Mouse (Mus musculus): ENCODE measurements around the gene Rasgef1b.

Rasgef1b gene

DNA sequence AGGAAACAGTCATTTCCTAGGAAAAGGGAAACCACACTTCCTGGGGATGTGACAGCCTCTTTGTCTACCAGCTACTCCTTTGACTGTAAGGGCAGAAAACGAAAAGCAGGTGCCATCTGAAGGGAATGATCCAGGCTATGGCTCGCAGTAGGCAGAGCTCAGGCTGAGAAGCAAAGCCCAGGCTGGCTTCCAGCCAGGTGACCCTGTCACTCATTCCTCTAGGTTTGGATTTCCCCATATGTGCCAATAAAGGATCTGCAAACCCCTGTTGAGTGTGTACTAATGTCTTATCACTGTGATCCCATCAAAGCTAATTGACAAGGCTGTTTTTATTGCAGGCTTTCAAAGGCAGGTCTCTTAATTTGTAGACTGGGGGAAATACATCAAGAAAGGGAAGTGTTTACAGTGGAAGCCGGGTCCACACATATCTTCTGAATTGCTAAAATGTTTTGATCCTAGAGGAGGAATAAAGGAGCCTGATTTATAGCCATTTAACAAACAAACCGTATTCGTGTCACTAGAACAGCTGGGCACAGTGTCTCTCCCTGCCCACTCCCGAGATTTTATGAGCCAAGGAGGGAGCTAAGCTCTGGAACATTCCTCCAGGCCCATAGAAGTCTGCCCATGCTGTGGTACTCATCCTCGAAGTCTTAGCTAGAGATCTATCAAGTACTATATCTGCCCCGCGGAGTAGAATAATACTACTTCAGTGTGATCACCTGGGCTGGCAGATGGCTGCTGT is 449.7 kb downstream of the Rasgef1b start:
- no peak for DNase-seq

DNA sequence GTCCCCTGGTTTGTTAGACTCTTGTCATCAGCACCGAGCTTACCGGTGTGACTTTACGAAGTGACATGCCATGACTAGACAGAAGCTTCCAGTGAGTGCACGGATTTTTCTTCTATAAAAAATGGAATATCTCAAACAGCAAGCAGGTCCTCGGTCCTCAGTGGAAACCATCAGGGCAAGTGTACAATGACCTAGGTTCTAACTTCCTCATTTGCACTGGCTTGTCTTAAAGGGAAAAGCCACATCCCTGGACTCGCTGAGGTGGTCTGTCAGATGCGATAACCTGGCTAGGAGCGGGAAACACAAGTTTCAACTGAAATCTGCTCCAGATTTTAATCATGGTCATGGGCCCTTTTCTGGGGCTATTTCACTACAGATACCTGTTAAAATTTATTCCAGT is 450.5 kb downstream of the Rasgef1b start:
- DNase-seq: no peak

- no peak for DNase-seq
Observed at GRCm38 (mm10) chr5:99277536-99277935, 451.3 kb downstream of the Rasgef1b start.

DNA sequence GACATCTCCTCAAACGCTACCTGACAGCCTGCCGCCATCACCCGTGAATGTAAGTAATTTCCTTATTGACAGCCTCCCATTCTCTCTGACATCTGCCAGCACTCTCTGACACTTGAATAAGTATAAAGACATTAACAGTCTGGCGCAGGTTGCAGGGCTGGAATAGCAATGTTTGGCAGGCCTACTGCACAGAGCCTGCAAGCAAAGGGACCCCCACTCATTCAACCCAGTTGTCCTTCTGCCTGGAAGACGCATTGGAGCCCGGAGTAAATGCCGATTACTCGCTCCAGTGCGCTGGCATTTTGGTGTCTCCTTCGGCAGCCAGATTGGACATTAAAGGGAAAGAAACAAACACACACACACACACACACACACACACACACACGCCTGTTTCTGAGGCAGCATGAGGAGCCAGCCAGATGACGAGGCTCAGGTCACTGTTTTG is 454.7 kb downstream of the Rasgef1b start:
- no peak for DNase-seq

- DNase-seq: no peak
Observed at GRCm38 (mm10) chr5:99271531-99271930, 457.3 kb downstream of the Rasgef1b start.

- DNase-seq: peak; percentile 67
Observed at GRCm38 (mm10) chr5:99269131-99269530, 459.7 kb downstream of the Rasgef1b start.

DNA sequence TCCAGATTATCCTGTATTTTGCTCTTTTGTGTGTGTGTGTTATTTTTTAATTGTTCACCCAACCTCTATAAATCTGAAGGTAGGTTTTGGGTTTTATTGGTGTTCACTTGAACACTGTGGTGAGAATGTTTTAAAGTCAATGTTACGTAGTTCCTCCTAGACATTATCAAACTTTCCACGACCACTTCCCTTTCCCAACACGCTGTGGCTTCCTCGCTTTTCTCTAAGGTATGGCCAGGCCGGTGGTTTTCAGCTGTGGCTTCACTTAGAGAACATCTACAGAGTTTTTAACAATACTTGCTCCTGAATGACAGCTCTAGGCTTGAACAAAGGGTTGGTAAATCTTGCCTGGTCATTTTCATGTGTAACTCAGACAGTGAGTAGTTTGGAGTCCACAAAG is 461.5 kb downstream of the Rasgef1b start:
- no peak for DNase-seq

DNA sequence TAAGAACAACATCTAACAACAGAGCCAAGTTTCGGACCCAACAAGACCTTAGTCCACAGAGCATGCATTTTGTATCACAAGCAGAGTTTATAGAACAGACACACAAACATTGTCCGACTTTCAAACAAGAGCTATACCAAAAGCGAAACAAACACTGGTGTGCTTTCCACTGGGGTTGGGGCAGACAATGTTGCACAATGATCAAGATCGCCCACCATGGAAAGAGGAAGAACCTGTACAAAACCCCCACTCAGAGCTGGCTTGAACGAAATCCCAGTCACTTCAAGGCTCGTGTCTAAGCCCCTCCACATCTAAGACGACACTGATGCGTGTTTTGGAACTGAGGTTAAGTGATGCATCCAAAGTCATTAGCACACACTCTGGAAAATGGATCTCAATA is 462.6 kb downstream of the Rasgef1b start:
- DNase-seq: no peak

DNA sequence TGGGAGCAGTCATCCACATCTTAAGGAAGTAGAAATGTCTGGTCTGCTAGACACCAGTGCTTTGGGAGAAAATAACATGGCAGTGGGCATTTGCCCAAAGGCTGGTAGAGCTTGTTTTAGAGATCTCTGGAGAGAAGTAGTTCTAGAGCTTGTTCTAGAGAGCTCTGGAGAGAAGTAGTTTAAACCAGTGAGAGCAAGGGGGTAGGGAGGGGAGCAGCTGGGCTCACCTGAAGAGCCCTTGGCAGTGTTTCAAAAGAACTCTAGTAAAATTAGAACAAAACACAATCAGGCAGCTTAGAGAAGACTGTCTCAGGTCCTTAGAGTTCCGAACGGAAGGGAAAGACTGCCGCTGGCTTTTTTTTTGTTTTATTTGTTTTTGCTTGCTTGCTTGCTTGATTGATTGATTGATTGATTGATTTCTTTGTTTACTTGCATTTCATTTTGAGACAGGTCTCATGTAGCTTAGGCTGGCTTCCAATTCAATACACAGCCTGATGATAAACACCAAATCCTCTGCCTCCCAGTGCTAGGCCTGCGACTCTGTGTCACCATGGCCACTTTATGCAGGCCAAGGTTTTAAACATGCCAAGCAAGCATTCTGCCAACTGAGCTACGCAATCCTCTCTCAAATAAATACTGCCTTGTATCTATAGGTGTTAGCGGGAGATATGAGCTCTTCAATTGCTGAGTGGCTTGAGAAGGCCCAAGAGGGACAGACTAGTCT is 466.5 kb downstream of the Rasgef1b start:
- no peak for DNase-seq

DNA sequence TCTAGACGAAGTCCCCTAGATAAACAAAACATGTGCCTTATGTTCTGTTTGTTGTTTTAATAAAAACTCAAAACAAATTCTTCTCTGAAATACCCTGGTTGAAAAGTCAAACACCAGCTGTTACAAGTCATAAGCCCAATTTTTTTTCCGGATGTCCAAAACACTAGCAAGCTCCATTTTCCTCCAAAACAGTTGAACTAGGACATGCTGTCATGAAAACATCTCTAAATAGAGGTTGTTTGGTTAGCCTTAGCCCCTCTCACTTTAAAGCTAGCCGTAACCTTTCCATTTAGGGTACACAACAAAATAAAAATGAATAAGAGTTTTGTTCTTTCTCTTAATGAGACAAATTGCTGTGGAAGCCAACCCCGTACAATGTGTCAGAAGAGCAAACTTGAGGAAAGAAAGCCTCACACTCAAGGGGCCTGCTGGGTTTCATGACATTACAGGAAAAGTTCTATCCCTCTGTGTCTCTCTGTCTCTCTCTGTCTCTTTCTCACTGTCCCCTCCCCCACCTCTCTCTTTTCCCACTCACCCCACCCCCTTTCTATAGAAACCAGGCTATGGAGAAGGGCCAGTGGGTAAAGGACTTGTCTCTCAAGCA is 467.6 kb downstream of the Rasgef1b start:
- peak; percentile 31 for DNase-seq

DNA sequence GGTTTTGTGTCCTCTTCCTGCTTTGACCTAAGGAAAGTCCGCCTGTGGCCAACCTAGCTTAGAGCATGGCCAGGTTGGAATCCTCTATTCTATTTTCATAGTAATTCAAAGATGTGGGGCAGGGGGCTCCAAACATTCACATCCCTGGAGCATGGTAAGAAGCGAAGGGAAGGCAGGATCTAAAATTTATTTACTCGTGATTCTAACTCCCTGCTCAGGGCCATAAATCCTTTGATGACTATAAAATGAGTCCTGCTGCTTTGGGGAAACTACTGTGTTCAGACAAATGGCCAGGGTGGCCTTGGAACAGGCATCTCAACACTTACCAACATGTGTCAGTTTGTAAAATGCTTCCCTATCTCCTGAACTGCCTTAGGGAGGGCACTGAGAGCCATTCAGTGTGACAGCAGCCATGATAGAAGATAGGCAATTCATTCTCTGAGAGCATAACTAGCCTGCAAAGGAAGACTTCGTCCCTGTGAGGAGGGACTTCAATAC is 470.8 kb downstream of the Rasgef1b start:
- no peak for DNase-seq

- DNase-seq: peak; percentile 95
Observed at GRCm38 (mm10) chr5:99252203-99253135, 476.4 kb downstream of the Rasgef1b start.

- DNase-seq: no peak
Observed at GRCm38 (mm10) chr5:99251379-99252202, 477.3 kb downstream of the Rasgef1b start.

DNA sequence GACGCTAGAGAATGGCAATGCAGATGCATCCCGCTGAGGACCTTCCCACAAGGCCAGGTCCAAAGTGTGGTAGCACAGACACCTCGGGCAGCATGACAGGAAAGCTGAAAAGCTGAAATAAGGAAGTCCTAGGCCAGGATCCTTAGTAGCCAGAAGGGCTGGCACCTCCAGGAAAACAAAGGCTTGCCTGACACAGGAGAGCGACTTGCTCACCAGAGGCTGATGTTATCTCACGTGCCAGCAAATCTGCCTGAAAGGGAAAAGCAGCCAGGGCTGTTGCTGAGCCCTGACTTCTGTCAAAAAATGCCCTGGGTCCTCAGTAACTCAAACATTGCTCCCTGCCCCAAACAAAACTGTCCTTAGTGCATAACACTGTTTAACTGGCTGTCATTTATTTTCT is 478.0 kb downstream of the Rasgef1b start:
- DNase-seq: no peak

DNA sequence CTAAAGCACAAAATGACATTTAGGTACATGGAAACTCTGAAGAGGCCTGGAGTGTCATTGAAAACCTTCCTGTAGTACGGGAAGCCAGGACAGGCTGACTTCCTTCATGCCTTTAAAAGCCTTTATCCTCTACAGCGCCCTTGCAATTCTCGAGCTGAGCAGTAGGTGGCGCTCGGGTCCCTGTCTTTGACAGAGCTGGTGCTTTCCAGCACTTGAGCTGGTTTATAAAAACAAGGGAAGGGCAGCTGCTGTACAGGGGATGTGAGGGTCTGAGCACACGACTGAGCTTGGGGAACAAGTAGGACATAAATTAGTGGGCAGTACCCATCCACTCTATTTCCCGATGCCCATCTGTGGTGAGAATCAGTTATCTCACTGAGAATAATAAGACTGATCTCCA is 480.4 kb downstream of the Rasgef1b start:
- DNase-seq: peak; percentile 98

DNA sequence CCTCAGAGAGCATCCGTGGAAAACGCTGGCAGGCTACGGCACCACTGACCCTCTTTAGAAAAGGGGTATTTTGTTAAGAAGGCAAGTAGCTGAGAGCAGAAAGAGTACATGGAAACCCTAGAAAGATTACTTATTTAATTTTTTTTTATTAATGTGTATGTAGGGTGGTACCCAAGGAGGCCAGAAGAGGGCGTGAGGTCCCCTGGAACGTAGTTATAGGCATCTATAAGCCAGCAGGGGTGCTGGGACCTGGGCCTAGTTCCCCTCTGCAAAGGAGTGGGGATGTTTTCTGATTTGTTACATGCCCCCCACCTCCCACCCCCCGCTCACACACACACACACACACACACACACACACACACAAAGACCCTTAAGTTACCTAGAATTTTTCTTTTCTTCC is 480.9 kb downstream of the Rasgef1b start:
- no peak for DNase-seq

GRCm38 (mm10) chr5:99247441-99247840 is 481.4 kb downstream of the Rasgef1b start:
- no peak for DNase-seq

DNA sequence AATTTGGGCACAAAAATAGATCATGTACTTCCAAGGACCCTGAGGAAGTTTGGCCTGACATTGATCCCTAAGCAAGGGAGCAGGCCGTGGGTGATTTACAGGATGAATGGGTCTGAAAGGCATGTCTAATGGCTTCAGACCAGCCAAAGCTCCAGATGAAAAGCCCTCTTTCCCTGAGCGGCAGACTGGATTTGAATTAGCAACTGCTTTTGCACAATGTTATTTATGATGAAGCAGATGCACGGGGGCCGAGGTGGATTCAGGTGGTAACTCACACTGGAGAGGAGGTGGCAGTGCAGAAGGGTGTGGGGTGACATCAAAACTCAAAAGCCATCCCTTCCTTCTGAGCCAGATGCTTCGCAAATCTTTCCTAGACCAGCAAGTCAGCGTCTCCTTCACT is 481.9 kb downstream of the Rasgef1b start:
- DNase-seq: no peak

- peak; percentile 46 for DNase-seq
Observed at GRCm38 (mm10) chr5:99241988-99242740, 486.7 kb downstream of the Rasgef1b start.

- no peak for DNase-seq
Observed at GRCm38 (mm10) chr5:99240501-99240900, 488.4 kb downstream of the Rasgef1b start.

GRCm38 (mm10) chr5:99239677-99240076 is 489.2 kb downstream of the Rasgef1b start:
- DNase-seq: no peak

All from kidney, adult 9 months (tissue).